Mouse (Mus musculus) heart, postnatal 0 days (tissue): ENCODE measurements around the gene Homer3.

Experiments used
- CTCF ChIP-seq: IDR thresholded peaks from 2 replicates; pipeline ENCODE4 v1.5.1; 2016; ENCODE audit warnings: antibody characterized with exemption, control low read depth, low read depth
- EP300 ChIP-seq: IDR thresholded peaks from 2 replicates; pipeline ENCODE4 v1.6.1; 2016; ENCODE audit warnings: antibody characterized with exemption, low read depth

GRCm38 (mm10) chr8:70267674-70268073 is 15.0 kb upstream of the Homer3 start:
- TF ChIP-seq CTCF (no peak), EP300 (no peak)
